Comparison of ENCODE assay signal across 8 mouse cellular contexts in genomic region chr3:53590139-53590621, GRCm38 (mm10).
DNase-seq lines count a peak whose midpoint lies in the region; ATAC-seq lines count a peak whose summit lies in the region.

No protein-coding gene starts in this region.

- ATAC-seq in embryonic facial prominence, embryonic 14.5 days (ENCODE audit: low read depth): peak; percentile 88
- no peak for ATAC-seq in hindbrain, embryonic 11.5 days (ENCODE audit: low FRiP score)

- H3K9ac ChIP-seq in embryonic facial prominence, embryonic 14.5 days (ENCODE audit: low read depth, low read length): no peak overlapping the region
- no peak overlapping the region for H3K9ac ChIP-seq in hindbrain, embryonic 11.5 days (ENCODE audit: low read depth, low read length)

- H3K4me3 ChIP-seq in embryonic facial prominence, embryonic 14.5 days (ENCODE audit: low read depth, low read length): no peak overlapping the region
- no peak overlapping the region for H3K4me3 ChIP-seq in hindbrain, embryonic 11.5 days (ENCODE audit: low read depth, low read length)

- H3K36me3 ChIP-seq in embryonic facial prominence, embryonic 14.5 days (ENCODE audit: control insufficient read depth, insufficient read depth, low read length): no peaks in the 10 kb centered on the region
- H3K36me3 ChIP-seq in hindbrain, embryonic 11.5 days (ENCODE audit: control insufficient read depth, insufficient read depth, low read length): no peaks in the 10 kb centered on the region

- 0% methylated on average over 2 of the region's 2 CpGs for WGBS in embryonic facial prominence, embryonic 14.5 days
- 6% methylated on average over 2 of the region's 2 CpGs for WGBS in hindbrain, embryonic 11.5 days

- H3K27me3 ChIP-seq in embryonic facial prominence, embryonic 14.5 days (replicated peaks; ENCODE audit: control insufficient read depth, insufficient read depth, low read length): no peaks in the 10 kb centered on the region
- H3K27me3 ChIP-seq in hindbrain, embryonic 11.5 days (ENCODE audit: control insufficient read depth, insufficient read depth, low read length): no peaks in the 10 kb centered on the region

- no peak overlapping the region for H3K4me2 ChIP-seq in embryonic facial prominence, embryonic 14.5 days (ENCODE audit: low read depth, low read length)
- no peak overlapping the region for H3K4me2 ChIP-seq in hindbrain, embryonic 11.5 days (replicated peaks; ENCODE audit: low read depth, low read length)

- no peak overlapping the region for H3K27ac ChIP-seq in embryonic facial prominence, embryonic 14.5 days (replicated peaks; ENCODE audit: low read depth, low read length)
- no peak overlapping the region for H3K27ac ChIP-seq in hindbrain, embryonic 11.5 days (ENCODE audit: low read depth, low read length)

- H3K9me3 ChIP-seq in embryonic facial prominence, embryonic 14.5 days (ENCODE audit: control insufficient read depth, low read length): no peaks in the 10 kb centered on the region
- no peaks in the 10 kb centered on the region for H3K9me3 ChIP-seq in hindbrain, embryonic 11.5 days (ENCODE audit: control insufficient read depth, low read length)

- H3K4me1 ChIP-seq in embryonic facial prominence, embryonic 14.5 days (ENCODE audit: control insufficient read depth, insufficient read depth, low read length): no peaks in the 10 kb centered on the region
- H3K4me1 ChIP-seq in hindbrain, embryonic 11.5 days (replicated peaks; ENCODE audit: control insufficient read depth, insufficient read depth, low read length): no peaks in the 10 kb centered on the region

- peak; percentile 45 to 49 for DNase-seq in adrenal gland, adult 18-20 months (ENCODE audit: low spot score in 2 of 2)
- no peak for DNase-seq in adrenal gland, adult 8-10 months
- DNase-seq in adrenal gland, postnatal 14 days: peak; percentile 59
- peak; percentile 82 for DNase-seq in embryonic facial prominence, embryonic 14.5 days (ENCODE audit: low spot score)
- peak; percentile 78 for DNase-seq in hindbrain, embryonic 11.5 days (ENCODE audit: low spot score)
- DNase-seq in layer of hippocampus, adult 9-10 months (ENCODE audit: low spot score): peak; percentile 45
- DNase-seq in lung, postnatal 14 days: peak; percentile 76
- DNase-seq in skeletal muscle tissue, adult 2 months (ENCODE audit: low read depth, low spot score): peak; percentile 1
